Mouse (Mus musculus): ENCODE data around the gene Nek9.

DNA sequence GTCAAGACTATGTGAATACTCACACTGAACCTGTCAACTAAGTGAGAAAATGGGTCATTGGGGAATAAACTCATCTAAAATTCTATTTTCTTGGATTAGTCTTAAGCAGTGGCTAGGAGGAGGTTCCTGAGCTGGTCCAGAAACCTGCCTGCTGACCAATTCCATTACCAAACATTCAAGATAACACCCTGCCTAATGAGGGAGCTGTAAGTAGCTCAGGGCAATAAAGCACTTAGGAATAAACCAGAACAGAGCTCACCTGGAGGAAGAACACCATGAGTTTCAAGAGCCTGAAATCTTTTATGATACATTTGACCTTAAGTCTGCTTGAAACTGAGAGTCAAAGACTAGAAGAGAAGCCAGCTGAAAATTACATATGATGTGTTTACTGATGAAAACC, 22.4 kb upstream of the Nek9 start:
- no peak for TF ChIP-seq POLR2A (IDR thresholded peaks at IDR 0.05; ENCODE audit: control insufficient read depth, extremely low read depth, insufficient read depth, low read length, poor library complexity)
- no peak for TF ChIP-seq CTCF (IDR thresholded peaks at IDR 0.05; ENCODE audit: borderline replicate concordance, control insufficient read depth, extremely low read depth, insufficient read depth, low read length, poor library complexity)
